Mouse (Mus musculus) ES-E14 (cell line): ENCODE results near the gene Tmem184b. TPM values are rescaled to one million over a fixed set of nuclear protein-coding genes. Genes with fewer than 3 reads are reported as not detected.

Experiments
- DNase-seq: peaks from one replicate; pipeline ENCODE4 v3.0.0-alpha.2; 2013; ENCODE audit warnings: low read depth, low spot score
- H3K27ac ChIP-seq: 2 replicates; pipeline ENCODE4 v1.5.1; 2012; ENCODE audit warnings: low read depth, mild to moderate bottlenecking, low read length, moderate library complexity, mixed read lengths; ENCODE audit not compliant: poor library complexity, insufficient read depth, severe bottlenecking
- H3K36me3 ChIP-seq: 2 replicates; pipeline ENCODE4 v1.6.1; 2012; ENCODE audit warnings: mild to moderate bottlenecking, low read length, moderate library complexity, mixed read lengths; ENCODE audit not compliant: control insufficient read depth, poor library complexity, insufficient read depth, severe bottlenecking
- H3K4me1 ChIP-seq, 2 experiments: fragments of 150-350 bp in 1 of 2; sonication (generic) in 1 of 2; 2 replicates each; pipeline ENCODE4 v1.6.1; 2012; ENCODE audit warnings: low read length in 2 of 2, mild to moderate bottlenecking in 1 of 2, mixed read lengths in 1 of 2; ENCODE audit not compliant: control insufficient read depth in 2 of 2, insufficient read depth in 2 of 2, poor library complexity in 1 of 2
- H3K4me3 ChIP-seq, 2 experiments: fragments of 150-350 bp in 1 of 2; sonication (generic) in 1 of 2; 2 replicates each; pipeline ENCODE4 v1.5.1; 2012; ENCODE audit warnings: low read length in 2 of 2, low read depth in 1 of 2, mild to moderate bottlenecking in 1 of 2, mixed read lengths in 1 of 2; ENCODE audit not compliant: insufficient read depth in 1 of 2, poor library complexity in 1 of 2, severe bottlenecking in 1 of 2
- H3K9ac ChIP-seq: 2 replicates; pipeline ENCODE4 v1.6.1; 2012; ENCODE audit warnings: low read depth, mild to moderate bottlenecking, low read length, mixed read lengths; ENCODE audit not compliant: poor library complexity, insufficient read depth, severe bottlenecking
- H3K9me3 ChIP-seq: fragments of 150-350 bp; sonication (generic); 2 replicates; pipeline ENCODE4 v1.6.1; 2012; ENCODE audit warnings: low read depth, mild to moderate bottlenecking, low read length; ENCODE audit not compliant: control insufficient read depth, insufficient read depth
- CHD2 ChIP-seq: IDR thresholded peaks from 2 replicates; pipeline ENCODE4 v1.6.1; 2014; ENCODE audit warnings: mild to moderate bottlenecking, low read depth, low read length, inconsistent platforms
- HCFC1 ChIP-seq: IDR thresholded peaks from 2 replicates; pipeline ENCODE4 v1.6.1; 2012; ENCODE audit warnings: low read length, inconsistent platforms, borderline replicate concordance; ENCODE audit not compliant: insufficient read depth
- MAFK ChIP-seq: IDR thresholded peaks from 2 replicates; pipeline ENCODE4 v1.6.1; 2014; ENCODE audit warnings: mild to moderate bottlenecking, low read depth, low read length, inconsistent platforms; ENCODE audit not compliant: insufficient read depth
- ZC3H11A ChIP-seq: IDR thresholded peaks from 2 replicates; pipeline ENCODE4 v1.6.1; 2012; ENCODE audit warnings: low read depth, mild to moderate bottlenecking, inconsistent platforms, low read length, borderline replicate concordance
- ZNF384 ChIP-seq: IDR thresholded peaks from 2 replicates; pipeline ENCODE4 v1.6.1; 2012; ENCODE audit warnings: low read depth, low read length, inconsistent platforms
- in situ Hi-C, 2 experiments: fragments of 600-800 bp; cut with MboI; formaldehyde crosslinking; loops; one replicate each; pipeline ENCODE4 v1.15.1; 2025; ENCODE audit warnings: low sequenced_read_pairs in 2 of 2, inconsistent platforms in 1 of 2; ENCODE audit not compliant: unreplicated experiment in 2 of 2
- total RNA-seq: library from RNA; depleted of rRNA; stranded (reverse); fragments of 300-350 nt; gene quantifications from 2 replicates; pipeline ENCODE4 v1.2.3, GENCODE M21; 2012

Gene Tmem184b
- total RNA-seq, 1 experiment = 40.6 TPM

- no peak overlapping the region for H3K9ac ChIP-seq
- no peak overlapping the region for H3K4me3 ChIP-seq
- no peak for DNase-seq
- in situ Hi-C loops = no loop called here
- TF ChIP-seq MAFK (no peak), CHD2 (no peak), ZNF384 (no peak), HCFC1 (no peak), ZC3H11A (no peak)
- H3K4me1 ChIP-seq = peaks cover 2 to 22% of the 10 kb centered on the region in 2 experiments; a peak in 2 of 4 replicates
- no peak overlapping the region for H3K27ac ChIP-seq
- H3K36me3 ChIP-seq = no peaks in the 10 kb centered on the region; the same call in 1 of the 2 replicates
- no peaks in the 10 kb centered on the region for H3K9me3 ChIP-seq
Observed at GRCm38 (mm10) chr15:79329346-79329978, 73.9 kb downstream of the Tmem184b start.

- TF ChIP-seq CHD2 = no peak
- TF ChIP-seq MAFK = no peak
- no peak for TF ChIP-seq HCFC1
- no peak for TF ChIP-seq ZNF384
- TF ChIP-seq ZC3H11A = no peak
- in situ Hi-C loops = no loop called here
- H3K9ac ChIP-seq = no peak overlapping the region; the same call in 1 of the 2 replicates
- peaks cover 2 to 17% of the 10 kb centered on the region in 2 experiments; a peak in 2 of 4 replicates for H3K4me1 ChIP-seq
- DNase-seq = no peak
- no peak overlapping the region; the same call in 1 of the 2 replicates for H3K27ac ChIP-seq
- no peaks in the 10 kb centered on the region for H3K9me3 ChIP-seq
- H3K4me3 ChIP-seq = no peak overlapping the region
- H3K36me3 ChIP-seq = peaks cover 1% of the 10 kb centered on the region; the same call in 1 of the 2 replicates
Observed at GRCm38 (mm10) chr15:79328939-79329275, 74.5 kb downstream of the Tmem184b start.

- H3K27ac ChIP-seq = peak within 1 kb of the TSS; percentile 85
- H3K9ac ChIP-seq = peak within 1 kb of the TSS; percentile 84
- TF ChIP-seq CHD2 = no peak; the same call in 1 of the 2 replicates
- TF ChIP-seq ZNF384 = no peak; the same call in 1 of the 2 replicates
- TF ChIP-seq ZC3H11A = no peak
- TF ChIP-seq MAFK = peak; percentile 100
- TF ChIP-seq HCFC1 = peak; percentile 83
- H3K9me3 ChIP-seq = no peaks in the 10 kb centered on the region
- H3K36me3 ChIP-seq = peaks cover 6% of the 10 kb centered on the region; the same call in 1 of the 2 replicates
- peak; percentile 99 for DNase-seq
- peak within 1 kb of the TSS; percentile 72 to 89 for H3K4me3 ChIP-seq
- peaks cover 2 to 16% of the 10 kb centered on the region in 2 experiments; a peak in 2 of 4 replicates for H3K4me1 ChIP-seq
- in situ Hi-C loops = no loop called here
Observed at GRCm38 (mm10) chr15:79328058-79328938, 75.1 kb downstream of the Tmem184b start, which contains the start of gene Pla2g6. Pla2g6 (minus strand) TSS chr15:79328390.
